Mouse (Mus musculus) right cerebral cortex, adult 18-20 months (tissue): ENCODE measurements around the gene Dut.

Experiments
- DNase-seq: peaks from one replicate; pipeline ENCODE4 v3.0.0; 2022; ENCODE audit warnings: mixed read lengths

Gene Dut

DNA sequence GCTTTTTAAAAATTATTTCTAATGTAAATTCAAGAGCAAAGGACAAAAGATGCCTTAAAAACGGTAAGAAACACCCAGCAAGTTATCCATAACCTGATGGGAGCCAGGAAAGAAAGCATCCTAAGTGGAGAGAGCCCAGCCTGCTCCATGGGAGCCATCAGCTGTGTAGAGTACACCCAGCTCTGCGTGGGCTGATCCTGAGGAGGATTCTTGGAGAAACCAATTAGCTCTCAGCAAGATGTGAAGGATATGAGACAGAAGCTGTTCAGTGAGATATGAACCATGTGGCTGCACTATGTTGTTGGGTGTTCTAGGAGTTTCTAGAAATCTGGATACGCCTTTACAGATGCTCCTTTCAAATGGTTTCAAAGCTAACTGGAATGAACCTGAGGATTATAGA, 58.7 kb downstream of the Dut start:
- peak; percentile 58 for DNase-seq
